Mouse (Mus musculus): ENCODE data around the gene Tlx3. TPM values are rescaled to one million over a fixed set of nuclear protein-coding genes. Genes with fewer than 3 reads are reported as not detected.

Tlx3 gene
- total RNA-seq, 2 experiments from 2014 or later = not detected

DNA sequence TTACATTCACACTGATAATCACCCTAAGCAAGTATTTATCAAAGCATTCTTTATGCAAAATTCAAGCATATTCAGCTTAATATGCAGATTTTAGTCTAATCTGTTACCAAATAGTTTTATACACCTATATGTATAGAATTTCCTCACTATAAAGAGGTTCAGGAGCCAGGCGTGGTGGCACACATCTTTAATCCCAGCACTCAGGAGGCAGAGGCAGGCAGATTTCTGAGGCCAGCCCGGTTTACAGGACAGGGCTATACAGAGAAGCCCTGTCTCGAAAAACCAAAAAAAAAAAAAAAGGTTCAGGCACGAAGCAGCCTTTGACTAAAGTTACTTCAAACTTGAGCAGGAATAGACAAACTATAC is 51.6 kb downstream of the Tlx3 start:
- no peak for DNase-seq (ENCODE audit: low spot score in 2 of 2)

DNA sequence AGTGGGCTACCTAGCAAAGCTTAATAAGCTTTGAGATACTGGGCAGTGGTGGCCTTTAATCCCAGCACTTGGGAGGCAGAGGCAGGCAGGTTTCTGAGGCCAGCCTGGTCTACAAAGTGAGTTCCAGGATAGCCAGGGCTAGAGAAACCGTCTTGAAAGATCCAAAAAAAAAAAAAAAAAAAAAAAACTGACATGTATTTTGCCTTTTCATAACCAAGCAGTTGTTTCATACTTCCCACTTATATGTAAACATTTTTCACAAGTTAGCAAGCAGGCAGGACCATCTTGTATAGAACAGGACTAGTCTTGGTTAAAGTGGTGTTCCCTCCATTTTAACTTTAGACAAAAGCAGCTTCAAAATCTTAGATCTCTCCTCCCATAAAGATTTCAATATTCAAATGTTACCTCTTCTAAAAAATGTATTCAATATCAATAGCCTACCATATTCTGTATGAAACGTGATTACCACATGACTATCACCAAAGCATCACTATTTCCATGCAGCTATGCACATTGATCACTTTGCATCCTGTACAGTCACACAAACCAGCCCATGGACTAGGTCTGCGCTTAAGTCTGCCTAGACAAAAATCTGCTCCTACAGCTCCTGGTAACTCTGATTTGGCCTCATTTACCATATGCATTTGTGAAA is 52.1 kb downstream of the Tlx3 start:
- no peak for DNase-seq (ENCODE audit: low spot score in 2 of 2)

Other genes with a start within 250 kb of the Tlx3 start
- 1 to 10 TPM; 3.4 to 4.0 TPM for gene Fgf18, start 56.2 kb downstream of the Tlx3 start, total RNA-seq (2021)
- gene Npm1, start 40.4 kb downstream of the Tlx3 start, total RNA-seq (2021) = 100 to 1,000 TPM; 176 to 183 TPM
- gene Gm12117, start 73.1 kb upstream of the Tlx3 start, total RNA-seq (2021) = under 1 TPM in 1 of 2 experiments, not detected in 1; 0.84 TPM